Mouse (Mus musculus): ENCODE measurements around the gene Gm20219.
A peak's percentile ranks its signal among the peaks of the same experiment; 100 is the strongest.

The Gm20219 gene

GRCm38 (mm10) chr17:56552781-56553363, 1.3 kb downstream of the Gm20219 start:
- peak; percentile 71 to 81 for DNase-seq (ENCODE audit: low spot score in 2 of 2)

DNA sequence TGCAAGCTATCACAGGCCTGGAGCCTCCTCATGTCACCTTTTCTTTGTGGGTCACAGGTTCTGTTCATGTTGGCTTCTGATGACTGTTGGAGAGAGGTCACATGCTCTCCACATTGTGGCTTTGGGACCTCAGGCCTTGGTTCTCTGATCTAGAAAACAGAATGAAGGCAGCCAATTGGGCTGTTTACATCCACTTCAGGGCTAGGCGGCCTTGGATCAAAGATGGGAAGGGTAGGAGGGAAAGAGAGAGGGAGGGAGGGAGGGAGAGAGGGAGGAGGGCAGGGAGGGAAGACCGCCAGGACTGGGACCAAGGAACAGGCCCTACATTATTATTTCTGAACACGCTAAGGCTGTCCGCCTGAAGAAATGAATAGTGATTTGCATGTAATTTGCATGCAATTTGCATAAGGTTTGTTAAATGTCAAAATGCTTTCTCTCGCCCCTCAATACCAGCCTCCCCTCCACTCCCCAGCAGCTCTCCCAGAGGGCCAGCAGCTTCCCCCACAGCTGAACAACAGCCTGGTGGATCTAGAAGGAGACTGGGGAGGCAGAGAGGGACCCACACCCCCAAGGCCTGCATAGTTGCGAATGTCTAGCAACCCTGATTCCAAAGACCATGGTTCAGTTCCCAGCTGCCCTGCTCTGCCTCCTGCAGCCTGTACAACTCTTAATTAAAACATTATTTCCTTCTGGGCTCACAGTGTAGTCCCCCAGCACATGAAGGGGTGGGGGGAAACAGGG, 2.2 kb downstream of the Gm20219 start:
- peak in 1 of 2 experiments; percentile 7 for DNase-seq (ENCODE audit: low spot score in 2 of 2)

GRCm38 (mm10) chr17:56550784-56551475, 3.3 kb downstream of the Gm20219 start:
- peak in 1 of 2 experiments; percentile 12 for DNase-seq (ENCODE audit: low spot score in 2 of 2)

GRCm38 (mm10) chr17:56548605-56549105, 5.5 kb downstream of the Gm20219 start:
- peak in 1 of 2 experiments; percentile 10 for DNase-seq (ENCODE audit: low spot score in 2 of 2)

DNA sequence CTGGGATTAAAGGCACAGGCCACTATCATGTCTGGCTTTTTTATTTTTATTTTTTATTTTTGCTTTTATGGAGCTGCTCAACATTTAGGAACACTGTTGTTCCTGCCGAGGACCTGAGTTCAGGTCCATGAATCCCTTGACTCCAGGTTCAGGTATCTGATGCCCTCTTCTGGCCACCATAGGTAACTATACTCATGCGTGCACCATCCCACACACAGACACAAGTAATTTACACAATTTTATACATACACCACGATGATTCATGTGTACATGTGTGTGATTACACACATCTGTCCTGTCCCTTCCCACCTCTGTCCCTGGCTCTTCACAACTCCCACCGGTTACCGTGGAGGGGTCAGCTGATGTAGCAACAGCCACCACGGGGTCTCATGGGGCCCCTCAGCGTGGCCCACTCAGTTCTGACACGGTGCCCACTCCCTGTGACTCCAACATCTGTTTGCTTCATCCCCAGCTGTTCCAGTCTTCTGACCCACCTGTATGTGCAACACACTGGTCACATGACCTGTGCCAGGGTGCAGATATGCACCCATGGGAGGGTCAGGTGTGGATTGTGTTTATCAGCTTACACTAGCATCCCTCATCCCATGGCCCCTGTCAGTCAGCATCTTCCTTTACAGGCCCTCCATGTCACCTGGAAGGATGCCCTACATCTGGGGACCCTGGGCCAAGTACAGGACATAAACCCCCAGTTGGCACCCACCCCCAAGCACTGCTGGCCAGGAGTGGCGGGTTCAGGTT, 6.2 kb downstream of the Gm20219 start:
- no peak for DNase-seq (ENCODE audit: low spot score in 2 of 2)

DNA sequence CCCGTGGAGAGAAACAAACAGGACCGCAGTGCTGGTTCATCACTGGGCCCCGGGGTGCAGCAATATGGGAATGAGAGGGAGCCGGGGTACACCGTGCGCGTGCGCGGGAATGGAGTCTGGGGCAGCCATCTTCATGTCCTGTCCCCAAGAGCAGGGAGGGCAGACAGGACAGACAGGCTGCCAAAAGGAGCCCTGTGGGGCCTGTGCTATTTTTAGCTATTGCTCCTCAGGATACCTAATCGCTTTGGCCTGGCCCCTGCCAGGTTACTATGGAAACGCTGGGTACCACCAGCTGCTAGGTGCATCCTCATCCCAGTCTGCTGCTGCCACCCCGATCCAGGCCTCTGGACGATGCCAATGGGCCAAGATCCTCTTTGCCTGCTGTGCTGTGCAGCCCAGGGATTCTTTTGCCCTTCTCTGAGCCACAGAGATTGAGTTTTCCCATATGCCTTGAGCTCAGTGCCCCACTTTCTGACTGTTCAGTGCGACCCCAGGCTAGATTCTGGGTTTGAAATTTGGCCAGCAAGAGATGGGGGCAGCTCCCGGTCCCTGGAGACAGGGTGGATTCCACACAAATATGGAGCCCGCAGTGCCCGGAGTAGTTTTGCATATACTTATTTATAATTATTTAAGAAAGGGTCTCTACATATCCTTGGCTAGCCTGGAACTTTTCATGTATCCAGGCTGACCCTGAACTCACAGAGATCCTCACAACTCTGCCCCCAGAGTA, 6.9 kb downstream of the Gm20219 start:
- DNase-seq (ENCODE audit: low spot score in 2 of 2): no peak

GRCm38 (mm10) chr17:56546576-56546975, 7.6 kb downstream of the Gm20219 start:
- no peak for DNase-seq (ENCODE audit: low spot score in 2 of 2)

DNA sequence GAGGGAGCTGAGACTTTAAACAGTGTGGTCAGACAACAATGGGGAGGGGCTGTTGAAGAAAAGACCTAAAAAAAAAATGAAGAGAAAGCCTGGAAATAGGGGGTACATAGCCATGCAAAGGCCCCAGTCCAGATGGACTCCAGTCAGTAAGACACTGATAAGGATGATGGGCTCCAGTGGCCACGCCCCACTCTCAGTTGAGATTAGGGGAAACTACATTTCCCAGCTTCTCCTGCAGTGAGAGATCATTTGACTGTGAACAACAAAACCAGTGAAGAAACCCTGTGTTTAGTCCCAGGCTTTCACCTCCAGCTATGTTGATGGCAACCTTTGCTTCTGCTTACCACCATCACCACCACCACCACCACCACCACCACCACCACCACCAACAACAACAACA, 8.2 kb downstream of the Gm20219 start:
- no peak for DNase-seq (ENCODE audit: low spot score in 2 of 2)

DNA sequence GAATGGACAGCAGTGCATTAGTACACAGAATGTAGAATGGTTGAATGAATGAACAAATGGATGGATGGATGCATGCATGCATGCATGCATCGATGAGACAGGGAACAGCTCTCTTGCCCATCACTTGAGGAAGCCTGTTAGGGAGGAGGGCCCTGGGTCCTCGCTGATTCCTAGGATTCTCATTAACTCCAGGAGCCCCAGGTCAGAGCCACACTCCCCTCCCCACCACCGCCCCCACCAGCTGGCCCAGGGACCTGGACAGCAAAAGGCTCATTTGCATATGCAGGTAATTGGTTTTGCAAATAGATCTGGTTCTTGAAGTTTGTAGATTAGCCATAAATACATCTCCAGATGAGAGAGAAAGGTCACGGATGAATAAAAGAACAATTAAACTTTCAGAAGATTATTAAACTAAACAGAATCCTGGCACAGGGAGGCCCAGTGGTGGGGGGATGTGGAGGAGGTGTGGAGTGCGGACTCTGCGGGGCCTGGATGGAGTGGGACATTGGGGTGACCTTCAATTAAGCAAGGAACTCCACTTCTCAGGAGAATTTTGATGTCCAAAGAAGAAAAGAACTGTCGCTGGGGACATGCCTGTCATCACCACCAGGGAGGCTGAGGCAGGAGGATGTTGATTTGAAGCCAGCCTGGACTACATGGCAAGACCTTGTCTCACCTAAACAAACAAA, 9.3 kb downstream of the Gm20219 start:
- DNase-seq (ENCODE audit: low spot score in 2 of 2): no peak

DNA sequence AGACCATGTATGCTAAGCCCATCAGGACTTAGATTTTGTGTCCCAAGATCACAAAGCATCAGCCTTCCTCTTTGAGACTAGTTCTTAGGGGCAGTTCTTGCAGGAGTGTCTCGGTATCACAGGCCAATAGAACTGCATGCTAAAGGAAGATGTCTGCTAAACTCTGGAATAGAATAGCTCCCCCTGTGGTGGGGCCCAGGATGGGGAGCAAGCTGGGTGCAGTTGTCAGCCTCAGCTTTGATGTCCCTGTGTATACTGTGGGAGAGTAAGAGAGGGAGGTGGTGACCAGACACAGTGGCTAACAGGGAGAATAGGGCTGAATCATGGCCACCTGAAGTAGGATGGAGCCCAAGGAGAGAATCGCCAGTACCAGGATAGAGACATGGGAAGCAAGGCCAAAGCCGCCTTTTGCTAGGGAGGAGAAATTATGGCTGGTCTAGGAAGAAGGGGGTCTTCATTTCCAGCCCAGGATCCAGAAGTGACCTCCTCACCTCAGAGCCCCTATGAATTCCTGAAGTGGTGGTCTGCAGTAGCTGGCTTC, 10.4 kb downstream of the Gm20219 start:
- DNase-seq (ENCODE audit: low spot score in 2 of 2): no peak

- DNase-seq (ENCODE audit: low spot score in 2 of 2): no peak
Measured at GRCm38 (mm10) chr17:56542736-56543135, 11.5 kb downstream of the Gm20219 start.

DNA sequence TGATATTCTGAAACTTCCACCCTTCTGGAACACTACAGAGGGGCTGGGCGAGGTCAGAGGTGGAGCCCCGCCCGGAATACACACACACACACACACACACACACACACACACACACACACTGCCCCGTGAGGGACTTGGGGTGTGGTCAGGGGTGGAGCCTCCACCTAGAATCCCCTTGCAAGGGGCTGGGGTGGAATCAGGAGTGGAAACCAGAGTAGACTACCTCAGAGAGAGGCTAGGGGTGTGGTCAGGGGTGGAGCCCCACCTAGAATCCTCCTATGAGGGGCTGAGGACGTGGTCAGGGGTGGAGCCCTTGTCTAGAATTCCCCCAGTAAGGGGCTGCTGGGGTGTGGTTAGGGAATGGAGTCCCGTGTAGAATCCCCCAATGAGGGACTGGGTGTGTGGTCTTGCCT, 13.6 kb downstream of the Gm20219 start:
- no peak for DNase-seq (ENCODE audit: low spot score in 2 of 2)

GRCm38 (mm10) chr17:56537912-56538311, 16.3 kb downstream of the Gm20219 start:
- no peak for DNase-seq (ENCODE audit: low spot score in 2 of 2)

- DNase-seq (ENCODE audit: low spot score in 2 of 2): no peak
Measured at GRCm38 (mm10) chr17:56536874-56537273, 17.3 kb downstream of the Gm20219 start.

DNA sequence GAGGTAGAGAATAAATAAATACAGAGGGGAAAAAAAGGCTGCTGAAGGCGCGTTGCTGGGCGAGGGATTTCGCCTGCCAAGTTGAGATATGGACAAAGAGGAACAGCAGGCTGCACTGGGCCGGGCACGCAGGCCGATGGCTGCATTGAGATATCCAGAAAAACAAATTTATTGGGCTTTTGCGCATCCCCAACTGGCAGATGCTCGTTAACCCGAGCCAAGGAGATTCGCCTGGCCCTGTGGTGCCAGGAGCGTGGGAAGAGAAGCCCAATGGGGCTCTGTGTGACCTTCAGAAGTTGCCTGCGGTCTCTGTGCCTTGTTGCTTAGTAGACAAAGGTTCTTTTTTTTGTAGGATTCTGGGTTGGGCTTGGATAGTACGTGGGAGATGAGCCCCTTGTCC, 18.0 kb downstream of the Gm20219 start:
- no peak for DNase-seq (ENCODE audit: low spot score in 2 of 2)

- no peak for DNase-seq (ENCODE audit: low spot score in 2 of 2)
Measured at GRCm38 (mm10) chr17:56524943-56525342, 29.2 kb downstream of the Gm20219 start.

GRCm38 (mm10) chr17:56522744-56523143, 31.4 kb downstream of the Gm20219 start:
- no peak for DNase-seq (ENCODE audit: low spot score in 2 of 2)

DNA sequence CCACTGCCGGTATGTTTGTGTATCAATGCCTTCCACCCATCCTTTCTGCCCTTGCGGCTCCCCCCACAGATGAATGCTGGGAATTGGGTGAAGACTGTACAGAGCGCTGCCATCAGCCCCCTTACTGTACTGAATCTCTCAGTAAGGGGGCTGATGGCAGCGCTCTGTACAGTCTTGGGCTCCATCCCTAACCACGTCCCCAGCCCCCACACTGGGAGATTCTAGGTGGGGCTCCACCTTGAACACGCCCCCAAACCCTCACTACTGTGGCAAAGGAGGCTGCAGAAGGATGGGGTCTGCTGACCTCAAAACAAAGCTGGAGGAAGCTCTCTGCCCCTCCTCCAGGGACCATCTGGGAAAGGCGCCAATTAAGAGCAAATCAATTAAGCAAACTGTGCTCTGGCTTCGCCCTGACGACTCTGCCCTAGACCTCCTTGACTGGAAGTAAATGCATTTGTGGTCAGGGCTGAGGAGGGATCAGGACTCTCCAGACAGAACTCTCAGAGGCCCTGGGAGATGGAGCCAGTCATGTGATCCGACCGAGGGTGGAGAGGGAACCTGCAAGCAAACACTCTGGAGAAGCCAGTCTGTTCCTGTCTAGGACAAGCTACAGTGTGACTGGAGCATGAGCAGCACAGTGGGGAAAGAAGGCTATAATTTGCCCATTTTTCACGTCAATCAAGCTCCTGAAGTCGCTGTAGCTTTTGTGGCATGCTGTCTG, 38.3 kb downstream of the Gm20219 start:
- DNase-seq (ENCODE audit: low spot score in 2 of 2): no peak

DNA sequence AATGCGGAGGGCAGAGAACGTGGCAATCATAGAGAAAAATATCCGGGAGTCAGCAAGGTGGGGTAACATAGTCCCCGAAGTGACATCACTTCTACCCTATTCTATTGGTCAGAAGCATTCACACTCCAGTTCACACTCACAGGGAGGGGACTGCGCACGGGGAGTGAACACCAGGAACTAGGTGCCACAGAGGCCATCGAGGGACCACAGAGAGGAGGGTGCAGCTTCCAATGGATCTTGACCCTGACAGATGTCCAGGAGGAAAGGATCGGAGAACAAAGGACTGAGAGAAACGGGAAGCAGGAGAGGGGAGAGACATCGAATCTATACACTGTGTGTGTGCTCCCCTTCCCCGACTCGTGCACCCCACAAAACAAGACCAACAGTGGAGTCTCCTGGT, 39.3 kb downstream of the Gm20219 start:
- no peak for DNase-seq (ENCODE audit: low spot score in 2 of 2)

DNA sequence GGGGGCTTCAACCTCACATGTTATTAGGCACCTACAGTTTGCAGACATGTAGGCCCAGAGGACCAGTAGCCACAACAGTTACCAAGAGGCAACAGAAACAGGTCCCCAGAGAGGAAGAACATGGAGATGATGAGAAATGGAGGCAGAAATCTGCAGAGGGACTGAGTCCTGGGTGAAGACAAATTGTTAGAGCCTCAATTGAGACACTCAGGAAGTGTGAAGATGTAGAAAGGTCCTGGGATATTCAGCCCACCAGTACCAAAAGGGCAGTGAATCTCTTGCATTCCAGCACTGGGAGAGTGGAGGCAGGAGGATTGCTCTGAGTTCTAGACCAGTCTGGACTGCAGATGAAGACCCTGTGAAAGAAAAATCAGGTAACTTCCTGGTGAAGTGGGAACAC, 39.9 kb downstream of the Gm20219 start:
- DNase-seq (ENCODE audit: low spot score in 2 of 2): no peak

All from spleen, postnatal 10 days (tissue).